Mouse (Mus musculus): Measurements from ENCODE around the gene Rtp2. TPM values are rescaled to one million over a fixed set of nuclear protein-coding genes. Genes with fewer than 3 reads are reported as not detected.

Rtp2 gene
- total and polyA plus RNA-seq, 2 experiments, result not detected

GRCm38 (mm10) chr16:23890636-23891035, 41.6 kb downstream of the Rtp2 start, which contains the start of gene Sst:
Gene Sst (minus strand): TSS chr16:23890958.
- Histone ChIP-seq H3K4me1 (ENCODE audit: control insufficient read depth, insufficient read depth, low read length) (peaks cover 2% of the 10 kb centered on the region; the same call in 1 of the 2 replicates), H3K4me3 (ENCODE audit: insufficient read depth, low read depth, low read length) (no peak within 1 kb of the TSS), H3K36me3 (ENCODE audit: control insufficient read depth, insufficient read depth, low read length) (no peaks in the 10 kb centered on the region), H3K79me2 (ENCODE audit: control insufficient read depth, insufficient read depth, low read length) (no peaks in the 10 kb centered on the region), H3K27ac (replicated peaks; ENCODE audit: insufficient read depth, low read depth, low read length) (no peak within 1 kb of the TSS), H3K9ac (ENCODE audit: low read depth, low read length) (no peak within 1 kb of the TSS), H3K27me3 (ENCODE audit: control insufficient read depth, insufficient read depth, low read length) (no peaks in the 10 kb centered on the region; the same call in 1 of the 2 replicates)
- TF ChIP-seq POLR2A (IDR thresholded peaks at IDR 0.05; ENCODE audit: extremely low read depth, insufficient read depth, low read length) (no peak), CTCF (IDR thresholded peaks at IDR 0.05; ENCODE audit: low read depth, low read length) (no peak)
- 10% methylated on average over 26 of the region's 26 CpGs for WGBS
- no peak for DNase-seq (ENCODE audit: extremely low read depth, low read depth, low spot score)

- no peaks in the 10 kb centered on the region for H3K4me1 ChIP-seq (ENCODE audit: control insufficient read depth, insufficient read depth, low read length)
- no peak overlapping the region for H3K27ac ChIP-seq (replicated peaks; ENCODE audit: insufficient read depth, low read depth, low read length)
- no peak for DNase-seq (ENCODE audit: extremely low read depth, low read depth, low spot score)
- no peak overlapping the region for H3K4me3 ChIP-seq (ENCODE audit: insufficient read depth, low read depth, low read length)
- no peaks in the 10 kb centered on the region for H3K79me2 ChIP-seq (ENCODE audit: control insufficient read depth, insufficient read depth, low read length)
- no peaks in the 10 kb centered on the region for H3K36me3 ChIP-seq (ENCODE audit: control insufficient read depth, insufficient read depth, low read length)
- 8% methylated on average over 9 of the region's 9 CpGs for WGBS
- no peak for TF ChIP-seq POLR2A (IDR thresholded peaks at IDR 0.05; ENCODE audit: extremely low read depth, insufficient read depth, low read length)
- no peak for TF ChIP-seq CTCF (IDR thresholded peaks at IDR 0.05; ENCODE audit: low read depth, low read length)
- no peak overlapping the region for H3K9ac ChIP-seq (ENCODE audit: low read depth, low read length)
- no peaks in the 10 kb centered on the region; the same call in 1 of the 2 replicates for H3K27me3 ChIP-seq (ENCODE audit: control insufficient read depth, insufficient read depth, low read length)
These were observed 42.0 kb downstream of the Rtp2 start for GRCm38 (mm10) chr16:23890151-23890550.

GRCm38 (mm10) chr16:23887910-23888579, 44.1 kb downstream of the Rtp2 start:
- H3K79me2 ChIP-seq (ENCODE audit: control insufficient read depth, insufficient read depth, low read length), result no peaks in the 10 kb centered on the region
- no peak overlapping the region for H3K27ac ChIP-seq (replicated peaks; ENCODE audit: insufficient read depth, low read depth, low read length)
- WGBS, result 77% methylated on average over 10 of the region's 10 CpGs
- H3K27me3 ChIP-seq (ENCODE audit: control insufficient read depth, insufficient read depth, low read length), result no peaks in the 10 kb centered on the region; the same call in 1 of the 2 replicates
- no peaks in the 10 kb centered on the region for H3K4me1 ChIP-seq (ENCODE audit: control insufficient read depth, insufficient read depth, low read length)
- no peak overlapping the region for H3K9ac ChIP-seq (ENCODE audit: low read depth, low read length)
- no peak for TF ChIP-seq CTCF (IDR thresholded peaks at IDR 0.05; ENCODE audit: low read depth, low read length)
- no peak for TF ChIP-seq POLR2A (IDR thresholded peaks at IDR 0.05; ENCODE audit: extremely low read depth, insufficient read depth, low read length)
- no peak for DNase-seq (ENCODE audit: extremely low read depth, low read depth, low spot score)
- H3K4me3 ChIP-seq (ENCODE audit: insufficient read depth, low read depth, low read length), result no peak overlapping the region
- no peaks in the 10 kb centered on the region for H3K36me3 ChIP-seq (ENCODE audit: control insufficient read depth, insufficient read depth, low read length)

- no peaks in the 10 kb centered on the region for H3K27me3 ChIP-seq (ENCODE audit: control insufficient read depth, insufficient read depth, low read length)
- H3K27ac ChIP-seq (replicated peaks; ENCODE audit: insufficient read depth, low read depth, low read length), result no peak overlapping the region
- WGBS, result 86% methylated on average over 12 of the region's 12 CpGs
- H3K9ac ChIP-seq (ENCODE audit: low read depth, low read length), result no peak overlapping the region
- no peaks in the 10 kb centered on the region for H3K4me1 ChIP-seq (ENCODE audit: control insufficient read depth, insufficient read depth, low read length)
- no peak for TF ChIP-seq CTCF (IDR thresholded peaks at IDR 0.05; ENCODE audit: low read depth, low read length)
- no peak for TF ChIP-seq POLR2A (IDR thresholded peaks at IDR 0.05; ENCODE audit: extremely low read depth, insufficient read depth, low read length)
- H3K4me3 ChIP-seq (ENCODE audit: insufficient read depth, low read depth, low read length), result no peak overlapping the region
- no peaks in the 10 kb centered on the region for H3K36me3 ChIP-seq (ENCODE audit: control insufficient read depth, insufficient read depth, low read length)
- no peak for DNase-seq (ENCODE audit: extremely low read depth, low read depth, low spot score)
- no peaks in the 10 kb centered on the region for H3K79me2 ChIP-seq (ENCODE audit: control insufficient read depth, insufficient read depth, low read length)
These were observed 47.1 kb downstream of the Rtp2 start for GRCm38 (mm10) chr16:23885098-23885497.

Other genes with a start within 250 kb of the Rtp2 start
- not detected in 2 replicates for gene Sst, start 41.4 kb downstream of the Rtp2 start, total RNA-seq (2014; rRNA removed)
- not detected in 2 replicates for gene Sst, start 41.4 kb downstream of the Rtp2 start, polyA plus RNA-seq (2012; rRNA removed)
- gene Gm37419, start 56.1 kb upstream of the Rtp2 start, total RNA-seq (2014; rRNA removed), result not detected in 2 replicates
- not detected in 2 replicates for gene Gm37419, start 56.1 kb upstream of the Rtp2 start, polyA plus RNA-seq (2012; rRNA removed)
- 20.6 and 21.2 TPM in 2 replicates for gene Bcl6, start 56.5 kb upstream of the Rtp2 start, total RNA-seq (2014; rRNA removed)
- 4.5 and 5.9 TPM in 2 replicates for gene Bcl6, start 56.5 kb upstream of the Rtp2 start, polyA plus RNA-seq (2012; rRNA removed)

All from liver, adult 2 months (tissue).